Mouse (Mus musculus) right cerebral cortex, postnatal 25 days (tissue): Measurements from ENCODE around the gene Ltb4r2.

ENCODE experiments used
- DNase-seq: peaks from one replicate; pipeline ENCODE4 v3.0.0; 2022

The Ltb4r2 gene

DNA sequence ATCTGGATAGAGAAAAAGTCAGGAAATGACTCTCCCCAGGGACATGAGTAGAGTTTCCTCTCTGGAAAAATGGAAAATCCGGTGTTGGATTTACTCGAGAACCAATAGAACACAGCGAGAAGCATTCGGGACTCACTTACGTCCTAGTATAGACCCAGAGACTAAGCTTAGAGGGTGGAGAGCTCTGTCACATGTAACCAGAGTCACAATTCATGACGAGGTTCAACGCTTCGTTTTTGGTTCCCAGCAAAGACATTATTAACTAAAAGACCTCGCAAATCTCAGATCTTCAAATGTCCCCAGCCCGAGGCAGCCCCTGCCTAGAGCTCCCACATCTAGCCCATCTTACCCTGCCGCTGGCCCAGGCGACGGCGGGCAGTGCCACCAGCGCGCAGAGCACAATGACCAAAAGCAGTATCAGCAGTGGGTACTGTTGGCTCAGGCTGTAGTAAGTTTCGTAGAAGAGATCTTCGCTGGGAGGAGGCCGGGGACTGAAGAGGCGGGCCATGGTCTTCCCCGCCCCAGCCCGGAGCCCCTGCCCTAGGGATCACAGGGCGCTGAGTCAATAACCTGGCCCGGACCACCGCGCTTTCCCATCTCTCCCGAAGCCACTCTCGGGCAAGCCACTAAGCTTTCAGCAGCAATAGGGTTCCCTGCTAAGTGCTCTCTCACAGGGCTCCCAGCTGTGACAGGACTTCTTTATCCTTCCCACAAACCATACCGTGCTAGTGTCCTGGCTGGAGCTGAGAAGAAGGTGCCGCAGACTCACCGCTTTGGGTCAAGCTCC is 22.1 kb downstream of the Ltb4r2 start:
- no peak for DNase-seq

DNA sequence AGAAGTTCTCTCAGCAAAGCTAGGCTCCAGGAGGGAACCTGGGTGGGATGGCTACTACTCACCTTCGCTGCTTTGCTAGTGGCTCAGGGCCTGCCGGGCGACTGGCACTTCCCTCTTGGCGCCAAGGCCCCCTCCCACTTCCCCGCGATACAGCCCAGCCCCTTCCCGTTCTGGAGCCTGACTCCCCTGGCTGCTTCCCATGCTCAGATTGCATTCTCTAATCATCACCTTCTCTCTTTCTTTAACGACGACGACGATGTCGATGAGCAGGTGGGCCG is 22.7 kb downstream of the Ltb4r2 start, which contains the start of gene Adcy4:
Adcy4 (minus strand) TSS at position 138 of the 278 bp plus-strand sequence.
- DNase-seq: no peak

DNA sequence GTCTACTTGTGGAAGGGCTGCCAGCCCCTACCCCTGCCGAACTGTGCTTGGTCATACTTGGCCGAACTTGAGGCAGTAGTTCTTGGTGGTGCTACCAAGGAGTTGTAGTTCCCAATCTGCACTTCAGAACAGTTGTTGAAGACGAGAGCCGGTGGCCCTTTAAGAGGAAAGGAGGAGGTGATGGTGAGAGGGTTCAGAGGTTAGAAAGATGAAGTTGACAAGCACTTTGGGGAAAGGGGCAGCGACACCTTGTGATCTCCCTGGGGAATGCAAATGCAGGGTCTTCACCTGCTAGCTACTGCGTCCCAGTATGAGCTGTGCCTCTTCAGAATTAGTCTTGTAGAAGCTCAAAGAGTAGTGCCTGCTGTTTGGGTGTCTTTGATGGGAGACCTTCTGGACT is 24.0 kb downstream of the Ltb4r2 start:
- DNase-seq: no peak

DNA sequence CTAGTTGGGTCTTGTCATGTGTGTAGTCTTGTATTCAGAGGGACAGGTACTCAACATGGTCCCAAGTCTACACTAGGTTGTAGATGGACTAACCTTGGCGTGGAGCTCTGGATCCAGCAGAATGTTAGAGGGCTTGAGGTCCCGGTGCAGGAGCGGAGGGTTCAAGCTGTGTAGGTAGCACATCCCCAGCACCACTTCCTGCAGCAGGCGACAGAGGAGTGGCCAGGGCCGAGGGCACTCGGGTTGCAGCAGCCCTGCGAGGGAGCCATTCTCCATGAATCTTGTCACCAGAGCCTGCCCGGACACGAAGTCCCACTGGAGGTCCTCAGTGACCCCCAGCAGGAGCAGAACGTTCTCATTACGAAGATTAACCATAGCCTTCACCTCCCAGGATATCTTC is 26.5 kb downstream of the Ltb4r2 start:
- DNase-seq: no peak

DNA sequence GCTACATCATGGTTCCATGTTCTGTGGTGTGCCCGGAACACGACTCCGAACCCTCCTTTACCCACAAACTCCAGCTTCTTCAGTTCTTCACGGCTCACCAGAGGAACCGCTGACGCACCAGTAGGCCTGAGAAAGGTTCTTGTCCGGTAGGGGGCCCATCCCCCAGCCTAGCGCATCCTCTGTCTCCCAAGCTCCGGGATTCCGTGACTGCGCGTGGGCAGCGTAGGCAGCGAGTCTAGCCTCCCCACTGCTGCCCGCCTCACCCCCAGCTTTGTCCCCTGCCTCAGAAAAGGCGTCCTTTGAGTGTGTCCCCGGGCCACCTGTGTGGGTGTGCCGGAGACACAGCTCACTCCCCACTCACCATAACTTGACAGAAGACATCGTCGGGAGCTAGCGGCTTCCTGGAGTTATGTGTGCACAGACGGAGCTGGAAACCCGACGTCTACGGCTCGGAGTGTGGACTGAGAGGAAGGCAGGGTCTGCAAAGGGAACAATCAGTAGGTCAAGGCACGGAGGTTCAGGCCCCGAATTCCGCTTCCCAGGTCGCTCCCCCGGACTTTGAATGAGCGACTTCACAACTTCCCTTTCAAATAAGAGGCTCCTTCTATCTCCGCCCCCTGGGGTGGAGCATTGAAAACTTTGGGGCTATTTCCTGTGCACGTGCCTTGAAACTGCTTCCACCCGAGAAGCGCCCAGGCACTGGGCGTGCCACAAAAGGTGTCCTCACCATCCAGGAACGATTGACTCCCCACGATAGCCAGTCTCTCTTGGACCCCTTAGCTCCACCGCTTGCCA is 27.2 kb downstream of the Ltb4r2 start, which contains the start of gene Ripk3:
Ripk3 (minus strand) TSS at position 610 of the 795 bp plus-strand sequence.
- DNase-seq: no peak

DNA sequence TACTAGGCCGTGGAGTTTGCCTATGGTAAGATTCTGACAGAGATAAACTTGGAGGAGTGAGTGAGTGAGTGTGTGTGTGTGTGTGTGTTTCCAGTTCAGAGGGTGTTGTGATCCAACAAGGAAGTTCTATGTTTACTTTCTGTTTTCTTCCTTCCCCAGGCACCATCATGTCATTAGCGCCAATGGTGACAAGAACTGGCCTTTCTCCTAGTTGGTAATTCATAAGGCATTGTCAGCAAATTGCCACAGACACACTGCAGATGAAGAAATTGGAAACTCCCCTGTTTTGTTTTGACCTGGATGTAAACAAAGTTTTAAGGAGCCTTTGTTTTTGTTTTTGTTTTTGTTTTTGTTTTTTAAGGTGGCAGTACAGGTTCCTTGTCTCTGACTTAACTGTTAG is 32.2 kb downstream of the Ltb4r2 start:
- DNase-seq: no peak

DNA sequence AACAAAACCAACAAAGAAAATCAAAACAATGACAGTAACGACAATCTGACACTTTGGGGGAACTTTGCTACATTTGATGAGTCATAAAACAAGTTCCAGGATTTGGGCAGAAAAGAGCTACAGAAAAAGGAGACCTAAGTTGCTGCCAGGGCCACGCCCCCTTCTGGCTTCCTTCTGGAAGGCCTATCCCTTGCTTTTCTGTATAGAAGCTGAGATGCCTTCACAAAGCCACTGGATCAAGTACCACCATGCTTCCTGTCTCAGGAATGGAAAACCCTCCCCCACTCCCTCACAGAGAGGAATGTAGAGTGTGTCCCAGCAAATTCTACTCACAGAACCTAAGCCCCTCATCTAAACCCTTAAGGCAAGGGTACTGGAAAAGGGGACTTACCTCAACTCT is 32.7 kb downstream of the Ltb4r2 start:
- no peak for DNase-seq

DNA sequence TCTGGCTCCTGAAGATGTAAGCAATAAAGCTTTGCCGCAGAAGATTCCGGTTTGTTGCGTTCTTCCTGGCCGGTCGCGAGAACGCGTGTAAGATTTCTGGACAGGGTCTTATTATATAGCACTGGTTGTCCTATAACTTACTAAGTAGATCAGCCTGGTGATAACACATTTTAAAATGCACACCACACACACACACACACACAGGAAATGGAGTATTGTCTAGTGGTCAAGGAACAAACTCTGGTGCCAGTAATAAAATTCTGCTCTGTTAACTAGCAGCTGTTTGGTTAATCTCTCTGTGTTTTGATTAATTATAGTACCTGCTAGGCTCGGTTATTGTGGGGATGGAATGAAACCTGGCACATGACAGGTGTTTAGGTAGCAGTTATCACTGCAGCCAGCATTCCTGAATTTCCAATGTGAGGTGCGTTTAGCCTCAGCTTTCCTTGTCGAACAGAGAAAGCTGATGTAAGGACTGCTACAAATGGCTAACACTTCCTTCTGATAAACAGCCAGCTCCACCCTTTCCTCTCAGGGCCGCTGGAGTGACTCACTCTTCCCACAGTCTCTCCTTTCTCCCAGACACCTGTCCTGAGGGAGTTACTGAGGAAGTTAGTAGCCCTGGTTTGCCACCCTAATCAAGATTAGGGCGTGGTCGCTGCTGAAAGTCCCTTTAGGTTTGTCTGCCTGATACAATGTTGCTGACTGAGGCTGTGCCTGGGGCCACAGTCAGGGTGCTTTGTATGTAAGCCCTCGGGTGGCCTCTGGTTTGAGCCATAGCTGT is 34.3 kb downstream of the Ltb4r2 start:
- DNase-seq: no peak
